Mouse (Mus musculus) forebrain, embryonic 14.5 days (tissue): ENCODE measurements at regions not wholly inside any gene's neighbourhood (a gene's known extent, or its start where the extent isn't known, plus 50 kb on each side); places are given as distances from the start of the nearest gene placed in this dataset.

Experiments used
- ATAC-seq: fragments of 200-750 bp; cut with Nextera tagmentation; 2 replicates; pipeline ENCODE4 v1.8.0; 2017; ENCODE audit warnings: mild to moderate bottlenecking, moderate library complexity
- DNase-seq: peaks from one replicate; pipeline ENCODE4 v3.0.0-alpha.2; 2015; ENCODE audit warnings: low spot score
- H3K27ac ChIP-seq: fragments of 300-500 bp; sonication (generic); 2 replicates; pipeline ENCODE4 v1.5.1; 2014; ENCODE audit warnings: low read depth, mild to moderate bottlenecking, control low read depth, low read length, moderate library complexity
- H3K27me3 ChIP-seq: fragments of 300-500 bp; sonication (generic); replicated peaks from 2 replicates; pipeline ENCODE4 v1.6.1; 2014; ENCODE audit warnings: low read length, control low read depth, mixed read lengths; ENCODE audit not compliant: control insufficient read depth, insufficient read depth
- H3K36me3 ChIP-seq: fragments of 300-500 bp; sonication (generic); 2 replicates; pipeline ENCODE4 v1.6.1; 2014; ENCODE audit warnings: low read length, control low read depth; ENCODE audit not compliant: control insufficient read depth, insufficient read depth
- H3K4me1 ChIP-seq: fragments of 300-500 bp; sonication (generic); 2 replicates; pipeline ENCODE4 v1.6.1; 2014; ENCODE audit warnings: antibody characterized with exemption, low read length, control low read depth; ENCODE audit not compliant: control insufficient read depth, insufficient read depth
- H3K4me2 ChIP-seq: fragments of 300-500 bp; sonication (generic); 2 replicates; pipeline ENCODE4 v1.6.1; 2014; ENCODE audit warnings: mild to moderate bottlenecking, control low read depth, low read length
- H3K4me3 ChIP-seq: fragments of 300-500 bp; sonication (generic); 2 replicates; pipeline ENCODE4 v1.5.1; 2014; ENCODE audit warnings: low read depth, low read length, control low read depth
- H3K9ac ChIP-seq: fragments of 300-500 bp; sonication (generic); 2 replicates; pipeline ENCODE4 v1.6.1; 2014; ENCODE audit warnings: mild to moderate bottlenecking, low read length, control low read depth, moderate library complexity
- H3K9me3 ChIP-seq: fragments of 300-500 bp; sonication (generic); replicated peaks from 2 replicates; pipeline ENCODE4 v1.6.1; 2016; ENCODE audit warnings: low read length, control low read depth, mixed read lengths; ENCODE audit not compliant: control insufficient read depth
- WGBS: fragments of 180-500 bp; shearing (Covaris S2); extraction: QIAGEN DNeasy Blood & Tissue Kit; methylation state at CpG from one replicate; pipeline ENCODE4 v1.1.7; 2014; 5-methylcytosine and 5-hydroxymethylcytosine counted together

- DNase-seq (peak; percentile 93), ATAC-seq (peak; percentile 96)
- H3K4me1 ChIP-seq = peaks cover 5% of the 10 kb centered on the region; the same call in 1 of the 2 replicates
- H3K9me3 ChIP-seq = no peaks in the 10 kb centered on the region
- H3K4me2 ChIP-seq = no peak overlapping the region
- H3K27me3 ChIP-seq = 0 out of 2 replicates have a peak, but pooled peaks cover 2% of the 10 kb centered on the region
- H3K36me3 ChIP-seq = no peaks in the 10 kb centered on the region
- H3K9ac ChIP-seq = no peak overlapping the region
- H3K27ac ChIP-seq = no peak overlapping the region
- 3% methylated on average over 5 of the region's 5 CpGs for WGBS
- H3K4me3 ChIP-seq = no peak overlapping the region
Measured at GRCm38 (mm10) chr11:91098186-91098585, 410.0 kb upstream of the Tom1l1 start.

DNA sequence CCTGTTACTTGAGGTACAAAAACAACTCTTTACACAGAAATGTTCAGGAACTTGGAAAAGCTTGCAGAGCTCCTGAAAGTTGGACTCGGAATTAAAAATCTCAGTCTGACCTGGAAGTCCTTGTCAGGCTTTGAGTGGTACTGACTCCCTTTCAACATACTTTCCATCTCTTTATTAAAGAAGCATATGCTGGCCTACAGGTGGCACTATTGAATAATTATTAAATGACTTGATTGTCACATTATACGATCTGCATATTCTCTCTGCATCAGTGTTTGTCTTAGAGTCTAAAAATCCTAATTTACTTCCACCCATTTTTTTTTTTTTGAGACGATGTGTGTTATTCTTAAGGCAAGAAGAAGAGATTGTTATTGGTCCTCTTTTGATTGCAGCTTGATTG is 409.4 kb upstream of the Tom1l1 start:
- H3K4me3 ChIP-seq = no peak overlapping the region
- 39% methylated on average over 3 of the region's 3 CpGs for WGBS
- ATAC-seq = no peak
- no peaks in the 10 kb centered on the region for H3K36me3 ChIP-seq
- no peak overlapping the region for H3K4me2 ChIP-seq
- H3K4me1 ChIP-seq = peaks cover 5% of the 10 kb centered on the region; the same call in 1 of the 2 replicates
- no peaks in the 10 kb centered on the region for H3K9me3 ChIP-seq
- DNase-seq = peak; percentile 53
- H3K9ac ChIP-seq = no peak overlapping the region
- H3K27ac ChIP-seq = no peak overlapping the region
- 0 out of 2 replicates have a peak, but pooled peaks cover 2% of the 10 kb centered on the region for H3K27me3 ChIP-seq

- no peak overlapping the region for H3K9ac ChIP-seq
- H3K27ac ChIP-seq = no peak overlapping the region
- no peak for DNase-seq
- no peaks in the 10 kb centered on the region for H3K9me3 ChIP-seq
- WGBS = 93% methylated on average over 12 of the region's 12 CpGs
- no peak for ATAC-seq
- H3K4me1 ChIP-seq = peaks cover 5% of the 10 kb centered on the region; the same call in 1 of the 2 replicates
- 0 out of 2 replicates have a peak, but pooled peaks cover 2% of the 10 kb centered on the region for H3K27me3 ChIP-seq
- no peaks in the 10 kb centered on the region for H3K36me3 ChIP-seq
- H3K4me3 ChIP-seq = no peak overlapping the region
- H3K4me2 ChIP-seq = no peak overlapping the region
Measured at GRCm38 (mm10) chr11:91096000-91096652, 408.0 kb upstream of the Tom1l1 start.

- Histone ChIP-seq H3K9ac (no peak overlapping the region), H3K4me1 (no peaks in the 10 kb centered on the region), H3K27me3 (no peaks in the 10 kb centered on the region), H3K27ac (no peak overlapping the region), H3K4me3 (no peak overlapping the region), H3K36me3 (no peaks in the 10 kb centered on the region), H3K9me3 (no peaks in the 10 kb centered on the region), H3K4me2 (no peak overlapping the region)
- 87% methylated on average over 6 of the region's 6 CpGs for WGBS
- DNase-seq (no peak), ATAC-seq (no peak)
Measured at GRCm38 (mm10) chr11:91065365-91065764, 377.2 kb upstream of the Tom1l1 start.

- Histone ChIP-seq H3K27me3 (no peaks in the 10 kb centered on the region), H3K9ac (no peak overlapping the region), H3K27ac (no peak overlapping the region), H3K9me3 (no peaks in the 10 kb centered on the region), H3K36me3 (no peaks in the 10 kb centered on the region), H3K4me2 (no peak overlapping the region), H3K4me3 (no peak overlapping the region), H3K4me1 (peaks cover under 1% of the 10 kb centered on the region)
- ATAC-seq (peak; percentile 44), DNase-seq (peak; percentile 56)
- WGBS = 41% methylated on average over 9 of the region's 9 CpGs
Measured at GRCm38 (mm10) chr11:91056966-91057597, 368.9 kb upstream of the Tom1l1 start.

GRCm38 (mm10) chr11:91053321-91053720 is 365.2 kb upstream of the Tom1l1 start:
- Histone ChIP-seq H3K4me3 (no peak overlapping the region), H3K27me3 (no peaks in the 10 kb centered on the region), H3K9ac (no peak overlapping the region), H3K36me3 (no peaks in the 10 kb centered on the region), H3K27ac (no peak overlapping the region), H3K4me1 (peaks cover 4% of the 10 kb centered on the region), H3K9me3 (no peaks in the 10 kb centered on the region), H3K4me2 (no peak overlapping the region)
- DNase-seq (peak; percentile 53), ATAC-seq (no peak)
- WGBS = 81% methylated on average over 2 of the region's 2 CpGs

- no peaks in the 10 kb centered on the region for H3K9me3 ChIP-seq
- peak; percentile 62 for DNase-seq
- WGBS = 8% methylated on average over 3 of the region's 3 CpGs
Measured at GRCm38 (mm10) chr11:91051646-91052045, 363.5 kb upstream of the Tom1l1 start.

GRCm38 (mm10) chr11:91041486-91041885 is 353.3 kb upstream of the Tom1l1 start:
- Histone ChIP-seq H3K9ac (no peak overlapping the region), H3K4me1 (no peaks in the 10 kb centered on the region), H3K4me3 (no peak overlapping the region), H3K36me3 (no peaks in the 10 kb centered on the region), H3K27ac (no peak overlapping the region), H3K27me3 (no peaks in the 10 kb centered on the region), H3K4me2 (no peak overlapping the region), H3K9me3 (no peaks in the 10 kb centered on the region)
- ATAC-seq (no peak), DNase-seq (peak; percentile 43)
- 52% methylated on average over 3 of the region's 3 CpGs for WGBS

More at GRCm38 (mm10) chr11:91051646-91052045, 363.5 kb upstream of the Tom1l1 start:
- Histone ChIP-seq H3K27me3 (no peaks in the 10 kb centered on the region), H3K27ac (no peak overlapping the region), H3K36me3 (no peaks in the 10 kb centered on the region), H3K9ac (no peak overlapping the region), H3K4me2 (no peak overlapping the region), H3K4me3 (no peak overlapping the region), H3K4me1 (peaks cover 4% of the 10 kb centered on the region)
- ATAC-seq = peak; percentile 72; the same call in 1 of the 2 replicates
